Mouse (Mus musculus): ENCODE results near the gene Orai3.

- TF ChIP-seq CTCF (IDR thresholded peaks at IDR 0.05; ENCODE audit: low read depth) (no peak), EP300 (IDR thresholded peaks at IDR 0.05; ENCODE audit: low read depth) (no peak)
These were observed 43.7 kb upstream of the Orai3 start for GRCm38 (mm10) chr7:127725924-127726323.
